Mouse (Mus musculus) bone marrow macrophage, adult 2 months (primary cell): ENCODE results near the gene Znfx1.

Experiments
- CTCF ChIP-seq: IDR thresholded peaks from 2 replicates; pipeline ENCODE4 v1.5.1; 2012; ENCODE audit warnings: low read depth, mild to moderate bottlenecking, low read length, moderate library complexity
- POLR2A ChIP-seq: IDR thresholded peaks from 2 replicates; pipeline ENCODE4 v1.6.1; 2012; ENCODE audit warnings: mild to moderate bottlenecking, low read depth, low read length, borderline replicate concordance

DNA sequence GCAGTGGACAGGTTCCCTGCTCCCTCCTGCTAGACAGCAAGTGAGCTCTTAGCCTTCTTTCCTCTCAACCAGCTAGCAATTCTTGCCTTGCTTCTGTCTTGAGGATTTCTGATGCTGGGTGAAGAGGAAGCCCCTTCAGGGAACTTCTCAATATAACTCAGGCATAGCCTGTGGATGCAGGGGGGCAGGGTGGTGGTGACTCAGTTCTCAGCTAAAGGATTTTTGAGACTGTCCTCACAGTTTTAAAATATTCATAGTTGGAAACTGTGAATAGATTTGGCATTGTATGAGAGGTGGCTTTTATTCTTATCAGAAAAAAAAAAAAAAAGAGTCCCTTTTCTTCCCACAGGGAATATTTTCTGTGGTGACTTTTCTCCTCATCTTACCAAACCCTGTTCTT, 2.1 kb downstream of the Znfx1 start:
- no peak for TF ChIP-seq CTCF
- no peak for TF ChIP-seq POLR2A
